Mouse (Mus musculus) E14TG2a.4 (cell line): ENCODE results near the gene Rapgef4.

ENCODE experiments used
- CTCF ChIP-seq: conservative IDR thresholded peaks from 2 replicates; pipeline ENCODE4 v1.5.1; 2014; ENCODE audit warnings: low read length
- POU5F1 ChIP-seq: IDR thresholded peaks from 2 replicates; pipeline ENCODE4 v1.6.1; 2014; ENCODE audit warnings: low read length, borderline replicate concordance

DNA sequence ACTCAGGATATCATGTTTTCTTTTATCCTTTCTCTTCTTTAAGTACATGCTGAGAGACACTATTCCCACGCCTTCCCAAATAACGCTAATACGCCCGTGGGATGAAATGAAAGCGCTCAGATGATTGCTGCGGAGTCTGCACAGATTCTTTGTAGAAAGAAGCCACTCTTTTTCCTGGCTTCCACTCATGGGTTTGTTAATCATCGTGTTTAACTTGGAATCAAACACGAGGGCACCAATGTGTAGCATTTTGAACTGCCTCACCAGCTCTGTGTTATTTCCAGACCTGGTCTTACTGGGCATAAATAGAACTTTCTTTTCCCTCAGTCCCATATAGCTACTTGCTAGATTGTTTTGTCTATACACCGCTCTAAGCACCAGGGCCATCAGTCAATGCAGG, 162.4 kb downstream of the Rapgef4 start:
- no peak for TF ChIP-seq CTCF
- no peak for TF ChIP-seq POU5F1
